Mouse (Mus musculus): ENCODE data around the gene Akap6. TPM values are rescaled to one million over a fixed set of nuclear protein-coding genes. Genes with fewer than 3 reads are reported as not detected.

Gene Akap6
- polyA plus RNA-seq, 1 experiment from 2014 or later: 14.4 TPM

DNA sequence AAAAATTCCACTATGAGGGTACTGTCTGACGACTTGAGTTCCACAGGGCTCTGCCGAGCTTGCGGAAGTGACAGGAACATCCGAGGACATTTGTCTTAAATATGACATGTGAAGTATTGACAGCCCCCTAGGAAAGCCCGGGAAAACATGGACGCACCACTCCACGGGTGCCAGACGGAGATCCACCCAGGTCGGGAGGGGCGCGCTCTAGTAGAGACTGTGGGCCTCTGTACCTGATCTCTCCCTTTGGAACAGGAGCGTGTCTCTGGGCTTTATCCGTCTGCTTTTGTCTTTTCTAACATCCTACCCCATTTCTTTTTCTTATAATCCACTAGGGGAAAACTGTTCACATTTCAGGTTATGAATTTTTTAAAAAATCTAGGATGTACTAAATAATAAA lies 211.2 kb downstream of the Akap6 start:
- 73% methylated on average over 13 of the region's 13 CpGs for WGBS
- ATAC-seq (ENCODE audit: insufficient number of reproducible peaks, insufficient read depth, low FRiP score, low read depth): no peak
- no peak overlapping the region for H3K9ac ChIP-seq (ENCODE audit: low read length)

DNA sequence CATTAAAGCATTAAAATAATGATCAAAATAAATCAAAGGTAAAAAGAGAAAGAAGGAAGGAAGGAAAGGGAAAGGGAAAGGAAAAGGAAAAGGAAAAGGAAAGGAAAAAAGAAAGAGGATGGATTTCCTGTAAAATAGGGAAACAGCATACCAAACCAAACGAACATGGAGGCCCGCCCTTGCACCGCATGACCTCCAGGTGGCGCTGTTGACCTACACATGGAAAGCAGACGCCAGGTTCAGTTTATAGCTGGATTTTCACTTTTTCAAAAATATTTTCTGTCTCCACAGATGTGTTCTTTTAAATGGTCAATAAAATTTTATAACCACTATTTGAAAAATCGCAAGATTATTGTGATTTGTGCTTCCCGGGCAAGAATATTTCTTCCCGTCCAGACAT lies 211.6 kb downstream of the Akap6 start:
- WGBS: 26% methylated on average over 8 of the region's 8 CpGs
- Histone ChIP-seq H3K4me3 (ENCODE audit: control insufficient read depth in 1 of 2, insufficient read depth in 1 of 2, low read depth in 1 of 2, low read length in 2 of 2) (no peak overlapping the region), H3K9ac (ENCODE audit: low read length) (no peak overlapping the region), H3K27ac (replicated peaks in 1 of 2; ENCODE audit: control insufficient read depth in 1 of 2, insufficient read depth in 1 of 2, low read depth in 2 of 2, low read length in 2 of 2) (no peak overlapping the region), H3K4me2 (ENCODE audit: low read length) (no peak overlapping the region), H3K9me3 (ENCODE audit: control insufficient read depth, low read length) (no peaks in the 10 kb centered on the region), H3K27me3 (ENCODE audit: control insufficient read depth, insufficient read depth, low read length) (no peaks in the 10 kb centered on the region), H3K4me1 (ENCODE audit: control insufficient read depth in 2 of 2, insufficient read depth in 2 of 2, low read length in 2 of 2) (no peaks in the 10 kb centered on the region), H3K36me3 (ENCODE audit: control insufficient read depth, insufficient read depth, low read length) (peaks cover 38% of the 10 kb centered on the region)
- ATAC-seq (ENCODE audit: insufficient number of reproducible peaks, insufficient read depth, low FRiP score, low read depth): no peak

More for the DNA sequence above, 211.2 kb downstream of the Akap6 start:
- Histone ChIP-seq H3K9me3 (ENCODE audit: control insufficient read depth, low read length) (no peaks in the 10 kb centered on the region), H3K36me3 (ENCODE audit: control insufficient read depth, insufficient read depth, low read length) (peaks cover 36% of the 10 kb centered on the region), H3K4me2 (ENCODE audit: low read length) (no peak overlapping the region), H3K27ac (replicated peaks in 1 of 2; ENCODE audit: control insufficient read depth in 1 of 2, insufficient read depth in 1 of 2, low read depth in 2 of 2, low read length in 2 of 2) (no peak overlapping the region), H3K4me1 (ENCODE audit: control insufficient read depth in 2 of 2, insufficient read depth in 2 of 2, low read length in 2 of 2) (peaks cover 0 to 2% of the 10 kb centered on the region in 2 experiments; a peak in 2 of 4 replicates), H3K27me3 (ENCODE audit: control insufficient read depth, insufficient read depth, low read length) (no peaks in the 10 kb centered on the region), H3K4me3 (ENCODE audit: control insufficient read depth in 1 of 2, insufficient read depth in 1 of 2, low read depth in 1 of 2, low read length in 2 of 2) (no peak overlapping the region)

DNA sequence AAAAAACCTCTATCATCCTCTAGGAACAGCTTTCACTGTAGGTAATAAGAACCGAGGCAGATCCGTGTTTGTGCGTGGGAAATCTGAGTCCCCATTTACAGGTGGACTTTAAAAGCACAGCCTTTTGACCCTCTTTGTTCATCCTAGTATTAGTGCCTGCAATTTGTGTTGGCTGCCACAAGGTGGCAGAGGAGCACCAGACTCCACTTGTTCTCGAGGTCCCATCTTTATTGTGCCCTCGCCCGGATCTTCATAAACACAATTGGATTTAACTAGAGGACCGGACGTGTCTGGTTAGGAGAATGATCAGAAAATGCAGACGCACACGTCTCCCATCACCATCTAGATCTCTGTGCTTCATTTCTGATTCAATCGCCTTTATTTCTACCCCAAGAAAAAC lies 219.8 kb downstream of the Akap6 start:
- no peak for ATAC-seq (ENCODE audit: insufficient number of reproducible peaks, insufficient read depth, low FRiP score, low read depth)
- no peak overlapping the region for H3K9ac ChIP-seq (ENCODE audit: low read length)
- no peaks in the 10 kb centered on the region for H3K27me3 ChIP-seq (ENCODE audit: control insufficient read depth, insufficient read depth, low read length)
- peaks cover 6% of the 10 kb centered on the region; the same call in 1 of the 2 replicates for H3K36me3 ChIP-seq (ENCODE audit: control insufficient read depth, insufficient read depth, low read length)
- H3K4me2 ChIP-seq (ENCODE audit: low read length): no peak overlapping the region
- WGBS: 36% methylated on average over 11 of the region's 11 CpGs
- H3K9me3 ChIP-seq (ENCODE audit: control insufficient read depth, low read length): 0 out of 2 replicates have a peak, but pooled peaks cover 2% of the 10 kb centered on the region
- H3K27ac ChIP-seq (replicated peaks in 1 of 2; ENCODE audit: control insufficient read depth in 1 of 2, insufficient read depth in 1 of 2, low read depth in 2 of 2, low read length in 2 of 2): no peak overlapping the region
- H3K4me1 ChIP-seq (ENCODE audit: control insufficient read depth in 2 of 2, insufficient read depth in 2 of 2, low read length in 2 of 2): peaks cover 15 to 22% of the 10 kb centered on the region in 2 experiments
- no peak overlapping the region for H3K4me3 ChIP-seq (ENCODE audit: control insufficient read depth in 1 of 2, insufficient read depth in 1 of 2, low read depth in 1 of 2, low read length in 2 of 2)

DNA sequence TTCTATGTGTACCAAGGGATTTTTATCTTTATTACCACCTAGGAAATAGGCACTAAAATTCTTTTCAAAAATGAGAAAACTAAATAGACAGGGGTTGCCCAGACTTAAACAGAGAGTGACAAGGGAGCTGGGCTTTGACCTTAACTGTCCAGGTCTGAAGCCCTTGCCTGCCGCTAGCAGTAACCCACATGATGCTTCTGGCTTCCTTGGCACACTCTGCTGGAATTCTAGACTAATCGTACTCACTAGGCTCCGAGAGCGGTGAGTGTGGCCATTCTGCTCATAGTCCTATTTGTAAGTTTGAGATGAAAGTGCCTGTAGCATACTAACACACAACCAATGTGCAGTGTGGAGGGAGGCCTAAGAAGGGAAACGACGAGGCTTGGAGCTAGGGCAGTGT lies 223.3 kb downstream of the Akap6 start:
- Histone ChIP-seq H3K36me3 (ENCODE audit: control insufficient read depth, insufficient read depth, low read length) (no peaks in the 10 kb centered on the region), H3K4me2 (ENCODE audit: low read length) (0 out of 2 replicates have a peak overlapping the region, but pooled peaks have one; percentile 3), H3K9ac (ENCODE audit: low read length) (no peak overlapping the region), H3K4me3 (ENCODE audit: control insufficient read depth in 1 of 2, insufficient read depth in 1 of 2, low read depth in 1 of 2, low read length in 2 of 2) (no peak overlapping the region), H3K27me3 (ENCODE audit: control insufficient read depth, insufficient read depth, low read length) (no peaks in the 10 kb centered on the region), H3K9me3 (ENCODE audit: control insufficient read depth, low read length) (0 out of 2 replicates have a peak, but pooled peaks cover 2% of the 10 kb centered on the region), H3K27ac (replicated peaks in 1 of 2; ENCODE audit: control insufficient read depth in 1 of 2, insufficient read depth in 1 of 2, low read depth in 2 of 2, low read length in 2 of 2) (peak overlapping the region; percentile 12 to 24; a peak in 2 of 4 replicates), H3K4me1 (ENCODE audit: control insufficient read depth in 2 of 2, insufficient read depth in 2 of 2, low read length in 2 of 2) (peaks cover 15 to 22% of the 10 kb centered on the region in 2 experiments)
- ATAC-seq (ENCODE audit: insufficient number of reproducible peaks, insufficient read depth, low FRiP score, low read depth): no peak
- whole genome bisulfite sequencing: 28% methylated on average over 6 of the region's 6 CpGs

DNA sequence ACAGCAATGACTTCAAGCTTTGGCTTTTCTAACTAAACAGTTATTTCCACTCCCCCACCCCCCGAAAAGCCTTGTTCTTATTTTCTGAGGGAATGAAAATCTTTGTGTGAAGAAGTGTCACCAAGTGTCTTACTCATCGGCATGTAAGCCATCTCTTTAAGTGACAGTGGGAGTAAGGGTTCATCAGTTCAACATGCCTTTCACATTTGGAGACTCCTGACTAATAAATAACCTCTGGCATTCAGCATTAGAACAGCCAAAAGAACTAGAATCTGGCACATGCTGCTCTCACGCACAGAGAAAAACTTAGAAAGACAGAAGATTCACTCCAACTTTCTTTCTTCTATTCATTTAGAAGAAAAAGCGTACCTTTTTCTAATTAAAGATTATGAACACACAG lies 226.3 kb downstream of the Akap6 start:
- H3K4me2 ChIP-seq (ENCODE audit: low read length): no peak overlapping the region
- no peak for ATAC-seq (ENCODE audit: insufficient number of reproducible peaks, insufficient read depth, low FRiP score, low read depth)
- H3K9me3 ChIP-seq (ENCODE audit: control insufficient read depth, low read length): no peaks in the 10 kb centered on the region
- H3K36me3 ChIP-seq (ENCODE audit: control insufficient read depth, insufficient read depth, low read length): no peaks in the 10 kb centered on the region
- no peak overlapping the region for H3K27ac ChIP-seq (replicated peaks in 1 of 2; ENCODE audit: control insufficient read depth in 1 of 2, insufficient read depth in 1 of 2, low read depth in 2 of 2, low read length in 2 of 2)
- H3K9ac ChIP-seq (ENCODE audit: low read length): no peak overlapping the region
- no peak overlapping the region for H3K4me3 ChIP-seq (ENCODE audit: control insufficient read depth in 1 of 2, insufficient read depth in 1 of 2, low read depth in 1 of 2, low read length in 2 of 2)
- WGBS: 78% methylated on average over 4 of the region's 4 CpGs
- no peaks in the 10 kb centered on the region for H3K27me3 ChIP-seq (ENCODE audit: control insufficient read depth, insufficient read depth, low read length)
- peaks cover 10 to 22% of the 10 kb centered on the region in 2 experiments for H3K4me1 ChIP-seq (ENCODE audit: control insufficient read depth in 2 of 2, insufficient read depth in 2 of 2, low read length in 2 of 2)

DNA sequence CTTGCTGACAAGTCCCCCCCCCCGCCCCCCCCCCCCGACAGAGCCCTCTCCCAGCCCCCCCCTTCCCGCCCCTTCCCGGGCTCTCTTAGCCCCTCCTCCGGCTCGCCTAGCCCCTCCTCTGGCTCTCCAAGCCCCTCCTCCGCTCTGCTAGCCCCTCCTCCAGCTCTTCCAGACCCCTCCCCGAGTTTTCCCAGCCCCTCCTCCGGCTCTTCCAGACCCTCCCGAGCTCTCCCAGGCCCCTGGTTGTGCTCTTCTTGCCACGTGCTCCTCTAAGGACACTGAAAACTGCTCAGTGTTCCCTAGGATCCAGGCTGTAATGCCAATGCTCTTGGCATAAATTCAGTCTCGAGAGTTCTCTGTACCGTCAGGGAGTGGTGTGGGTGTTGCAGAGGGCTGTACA lies 234.6 kb downstream of the Akap6 start:
- Histone ChIP-seq H3K9ac (ENCODE audit: low read length) (no peak overlapping the region), H3K27ac (replicated peaks in 1 of 2; ENCODE audit: control insufficient read depth in 1 of 2, insufficient read depth in 1 of 2, low read depth in 2 of 2, low read length in 2 of 2) (no peak overlapping the region), H3K4me3 (ENCODE audit: control insufficient read depth in 1 of 2, insufficient read depth in 1 of 2, low read depth in 1 of 2, low read length in 2 of 2) (no peak overlapping the region), H3K9me3 (ENCODE audit: control insufficient read depth, low read length) (0 out of 2 replicates have a peak, but pooled peaks cover 4% of the 10 kb centered on the region), H3K36me3 (ENCODE audit: control insufficient read depth, insufficient read depth, low read length) (peaks cover 16% of the 10 kb centered on the region), H3K27me3 (ENCODE audit: control insufficient read depth, insufficient read depth, low read length) (no peaks in the 10 kb centered on the region), H3K4me2 (ENCODE audit: low read length) (no peak overlapping the region), H3K4me1 (ENCODE audit: control insufficient read depth in 2 of 2, insufficient read depth in 2 of 2, low read length in 2 of 2) (no peaks in the 10 kb centered on the region)
- no peak for ATAC-seq (ENCODE audit: insufficient number of reproducible peaks, insufficient read depth, low FRiP score, low read depth)
- 56% methylated on average over 6 of the region's 13 CpGs for WGBS

DNA sequence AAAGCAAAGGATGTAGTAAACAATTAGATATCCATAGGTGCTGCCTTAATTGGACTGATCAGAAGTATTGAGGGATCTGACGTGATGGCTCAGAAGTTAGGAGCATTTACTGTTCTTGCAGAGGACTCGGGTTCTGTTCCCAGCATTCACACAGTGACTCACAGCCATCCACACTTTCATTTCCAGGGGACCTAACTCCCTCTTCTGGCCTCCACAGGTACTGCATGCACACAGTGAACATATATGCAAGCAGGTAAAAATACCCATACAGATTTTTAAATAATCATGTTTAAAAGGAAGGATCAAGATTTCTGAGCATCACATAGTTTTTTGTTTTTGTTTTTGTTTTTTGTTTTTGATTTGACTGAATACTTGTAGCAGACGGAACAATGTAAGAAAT lies 235.8 kb downstream of the Akap6 start:
- Histone ChIP-seq H3K9ac (ENCODE audit: low read length) (no peak overlapping the region), H3K4me3 (ENCODE audit: control insufficient read depth in 1 of 2, insufficient read depth in 1 of 2, low read depth in 1 of 2, low read length in 2 of 2) (no peak overlapping the region), H3K9me3 (ENCODE audit: control insufficient read depth, low read length) (0 out of 2 replicates have a peak, but pooled peaks cover 4% of the 10 kb centered on the region), H3K4me2 (ENCODE audit: low read length) (no peak overlapping the region), H3K4me1 (ENCODE audit: control insufficient read depth in 2 of 2, insufficient read depth in 2 of 2, low read length in 2 of 2) (no peaks in the 10 kb centered on the region), H3K27ac (replicated peaks in 1 of 2; ENCODE audit: control insufficient read depth in 1 of 2, insufficient read depth in 1 of 2, low read depth in 2 of 2, low read length in 2 of 2) (no peak overlapping the region), H3K27me3 (ENCODE audit: control insufficient read depth, insufficient read depth, low read length) (no peaks in the 10 kb centered on the region), H3K36me3 (ENCODE audit: control insufficient read depth, insufficient read depth, low read length) (peaks cover 26% of the 10 kb centered on the region)
- ATAC-seq (ENCODE audit: insufficient number of reproducible peaks, insufficient read depth, low FRiP score, low read depth): no peak
- WGBS: 96% methylated on average over 3 of the region's 3 CpGs

DNA sequence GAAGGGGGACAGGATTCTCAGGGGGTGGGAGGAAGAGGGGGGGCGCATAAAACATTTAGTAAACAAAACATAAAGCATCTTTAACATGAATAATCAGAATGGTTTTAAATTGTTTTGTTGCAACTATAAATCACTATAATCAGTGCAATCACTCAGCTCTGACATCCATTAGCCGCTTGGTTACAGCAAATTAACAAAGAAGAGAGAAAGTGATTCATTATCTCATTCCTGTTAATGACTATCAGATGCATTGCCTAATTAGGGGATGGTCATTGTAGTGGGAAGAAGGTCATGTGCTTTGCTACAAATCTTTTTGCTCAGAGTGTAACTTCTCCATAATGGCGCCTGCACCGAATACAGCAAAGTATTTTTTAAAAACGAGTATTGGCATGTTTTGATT lies 239.6 kb downstream of the Akap6 start:
- no peak overlapping the region for H3K9ac ChIP-seq (ENCODE audit: low read length)
- WGBS: 90% methylated on average over 5 of the region's 5 CpGs
- ATAC-seq (ENCODE audit: insufficient number of reproducible peaks, insufficient read depth, low FRiP score, low read depth): no peak

More for the DNA sequence above, 239.6 kb downstream of the Akap6 start:
- Histone ChIP-seq H3K4me2 (ENCODE audit: low read length) (no peak overlapping the region), H3K9me3 (ENCODE audit: control insufficient read depth, low read length) (0 out of 2 replicates have a peak, but pooled peaks cover 4% of the 10 kb centered on the region), H3K36me3 (ENCODE audit: control insufficient read depth, insufficient read depth, low read length) (peaks cover 32% of the 10 kb centered on the region), H3K4me1 (ENCODE audit: control insufficient read depth in 2 of 2, insufficient read depth in 2 of 2, low read length in 2 of 2) (no peaks in the 10 kb centered on the region; a peak in 1 of 4 replicates), H3K27me3 (ENCODE audit: control insufficient read depth, insufficient read depth, low read length) (no peaks in the 10 kb centered on the region), H3K27ac (replicated peaks in 1 of 2; ENCODE audit: control insufficient read depth in 1 of 2, insufficient read depth in 1 of 2, low read depth in 2 of 2, low read length in 2 of 2) (no peak overlapping the region), H3K4me3 (ENCODE audit: control insufficient read depth in 1 of 2, insufficient read depth in 1 of 2, low read depth in 1 of 2, low read length in 2 of 2) (no peak overlapping the region)
